Mouse (Mus musculus): ENCODE measurements around the gene Tdrkh. TPM values are rescaled to one million over a fixed set of nuclear protein-coding genes. Genes with fewer than 3 reads are reported as not detected.

Gene Tdrkh
- polyA plus RNA-seq, 1 experiment from 2014 or later = 5.6 TPM

GRCm38 (mm10) chr3:94479564-94479963 lies 66.5 kb downstream of the Tdrkh start:
- peak overlapping the region; percentile 20 for H3K4me3 ChIP-seq (ENCODE audit: low read depth, low read length)
- no peak for TF ChIP-seq CTCF (IDR thresholded peaks at IDR 0.05; ENCODE audit: low read depth)
- no peak overlapping the region for H3K9ac ChIP-seq (ENCODE audit: low read depth, low read length)
- no peak for ATAC-seq
- no peaks in the 10 kb centered on the region for H3K4me1 ChIP-seq (replicated peaks; ENCODE audit: control insufficient read depth, insufficient read depth, low read length)
- H3K4me2 ChIP-seq (replicated peaks; ENCODE audit: low read depth) = peak overlapping the region; percentile 49
- H3K9me3 ChIP-seq (ENCODE audit: control insufficient read depth) = no peaks in the 10 kb centered on the region
- H3K27me3 ChIP-seq (replicated peaks; ENCODE audit: control insufficient read depth, insufficient read depth, low read length) = peaks cover 10% of the 10 kb centered on the region
- no peaks in the 10 kb centered on the region for H3K36me3 ChIP-seq (ENCODE audit: control insufficient read depth, insufficient read depth)
- H3K27ac ChIP-seq (ENCODE audit: low read depth, low read length) = no peak overlapping the region
- 4% methylated on average over 11 of the region's 11 CpGs for WGBS

- no peak for ATAC-seq
- Histone ChIP-seq H3K27me3 (replicated peaks; ENCODE audit: control insufficient read depth, insufficient read depth, low read length) (peaks cover 10% of the 10 kb centered on the region), H3K27ac (ENCODE audit: low read depth, low read length) (no peak within 1 kb of the TSS), H3K9ac (ENCODE audit: low read depth, low read length) (no peak within 1 kb of the TSS), H3K36me3 (ENCODE audit: control insufficient read depth, insufficient read depth) (no peaks in the 10 kb centered on the region), H3K4me3 (ENCODE audit: low read depth, low read length) (peak within 1 kb of the TSS; percentile 20), H3K4me2 (replicated peaks; ENCODE audit: low read depth) (peak within 1 kb of the TSS; percentile 49), H3K9me3 (ENCODE audit: control insufficient read depth) (no peaks in the 10 kb centered on the region), H3K4me1 (replicated peaks; ENCODE audit: control insufficient read depth, insufficient read depth, low read length) (no peaks in the 10 kb centered on the region)
- 15% methylated on average over 16 of the region's 16 CpGs for WGBS
- TF ChIP-seq CTCF (IDR thresholded peaks at IDR 0.05; ENCODE audit: low read depth) = no peak
Measured at GRCm38 (mm10) chr3:94480291-94480884, 67.3 kb downstream of the Tdrkh start, which contains the start of gene Riiad1. Gene Riiad1, minus strand, starts transcription at chr3:94480341.

GRCm38 (mm10) chr3:94481429-94481828 lies 68.4 kb downstream of the Tdrkh start:
- TF ChIP-seq CTCF (IDR thresholded peaks at IDR 0.05; ENCODE audit: low read depth) = no peak
- no peaks in the 10 kb centered on the region for H3K36me3 ChIP-seq (ENCODE audit: control insufficient read depth, insufficient read depth)
- no peaks in the 10 kb centered on the region for H3K9me3 ChIP-seq (ENCODE audit: control insufficient read depth)
- no peak overlapping the region for H3K4me2 ChIP-seq (replicated peaks; ENCODE audit: low read depth)
- no peak overlapping the region for H3K4me3 ChIP-seq (ENCODE audit: low read depth, low read length)
- no peak overlapping the region for H3K27ac ChIP-seq (ENCODE audit: low read depth, low read length)
- H3K27me3 ChIP-seq (replicated peaks; ENCODE audit: control insufficient read depth, insufficient read depth, low read length) = peaks cover 10% of the 10 kb centered on the region
- 64% methylated on average over 4 of the region's 4 CpGs for WGBS
- ATAC-seq = no peak
- H3K9ac ChIP-seq (ENCODE audit: low read depth, low read length) = no peak overlapping the region
- no peaks in the 10 kb centered on the region for H3K4me1 ChIP-seq (replicated peaks; ENCODE audit: control insufficient read depth, insufficient read depth, low read length)

GRCm38 (mm10) chr3:94482764-94483385 lies 69.8 kb downstream of the Tdrkh start:
- peak; percentile 54 for ATAC-seq
- TF ChIP-seq CTCF (IDR thresholded peaks at IDR 0.05; ENCODE audit: low read depth) = no peak
- Histone ChIP-seq H3K36me3 (ENCODE audit: control insufficient read depth, insufficient read depth) (no peaks in the 10 kb centered on the region), H3K27me3 (replicated peaks; ENCODE audit: control insufficient read depth, insufficient read depth, low read length) (peaks cover 10% of the 10 kb centered on the region), H3K4me3 (ENCODE audit: low read depth, low read length) (no peak overlapping the region), H3K9me3 (ENCODE audit: control insufficient read depth) (no peaks in the 10 kb centered on the region), H3K27ac (ENCODE audit: low read depth, low read length) (no peak overlapping the region), H3K4me2 (replicated peaks; ENCODE audit: low read depth) (no peak overlapping the region), H3K4me1 (replicated peaks; ENCODE audit: control insufficient read depth, insufficient read depth, low read length) (no peaks in the 10 kb centered on the region), H3K9ac (ENCODE audit: low read depth, low read length) (no peak overlapping the region)
- 76% methylated on average over 17 of the region's 17 CpGs for WGBS

- 34% methylated on average over 20 of the region's 20 CpGs for WGBS
- Histone ChIP-seq H3K9me3 (ENCODE audit: control insufficient read depth) (no peaks in the 10 kb centered on the region), H3K4me3 (ENCODE audit: low read depth, low read length) (no peak overlapping the region), H3K9ac (ENCODE audit: low read depth, low read length) (no peak overlapping the region), H3K4me2 (replicated peaks; ENCODE audit: low read depth) (no peak overlapping the region), H3K4me1 (replicated peaks; ENCODE audit: control insufficient read depth, insufficient read depth, low read length) (no peaks in the 10 kb centered on the region), H3K36me3 (ENCODE audit: control insufficient read depth, insufficient read depth) (no peaks in the 10 kb centered on the region), H3K27ac (ENCODE audit: low read depth, low read length) (no peak overlapping the region), H3K27me3 (replicated peaks; ENCODE audit: control insufficient read depth, insufficient read depth, low read length) (peaks cover 5% of the 10 kb centered on the region)
- ATAC-seq = no peak
- TF ChIP-seq CTCF (IDR thresholded peaks at IDR 0.05; ENCODE audit: low read depth) = no peak
Measured at GRCm38 (mm10) chr3:94483790-94484439, 70.8 kb downstream of the Tdrkh start.

Other genes starting within 250 kb of the Tdrkh start
- gene Gm10696, start 235.1 kb upstream of the Tdrkh start, polyA plus RNA-seq (2015; fragmentation: Nextera tagmentation; extraction: Ambion mirVana) = not detected in 2 replicates
- gene Gm5286, start 216.6 kb upstream of the Tdrkh start, polyA plus RNA-seq (2015; fragmentation: Nextera tagmentation; extraction: Ambion mirVana) = not detected in 2 replicates
- not detected in 2 replicates for gene Gm4778, start 149.2 kb upstream of the Tdrkh start, polyA plus RNA-seq (2015; fragmentation: Nextera tagmentation; extraction: Ambion mirVana)
- gene Them4, start 103.2 kb upstream of the Tdrkh start, polyA plus RNA-seq (2015; fragmentation: Nextera tagmentation; extraction: Ambion mirVana) = 18.0 and 19.8 TPM in 2 replicates
- gene Them5, start 71.2 kb upstream of the Tdrkh start, polyA plus RNA-seq (2015; fragmentation: Nextera tagmentation; extraction: Ambion mirVana) = not detected in 2 replicates
- 0.65 and 0.87 TPM in 2 replicates for gene C2cd4d, start 50.8 kb upstream of the Tdrkh start, polyA plus RNA-seq (2015; fragmentation: Nextera tagmentation; extraction: Ambion mirVana)
- gene Rorc, start 40.5 kb upstream of the Tdrkh start, polyA plus RNA-seq (2015; fragmentation: Nextera tagmentation; extraction: Ambion mirVana) = 25.5 and 32.1 TPM in 2 replicates
- gene Lingo4, start 14.8 kb upstream of the Tdrkh start, polyA plus RNA-seq (2015; fragmentation: Nextera tagmentation; extraction: Ambion mirVana) = 0.68 and 0.86 TPM in 2 replicates
- gene Mrpl9, start 30.0 kb downstream of the Tdrkh start, polyA plus RNA-seq (2015; fragmentation: Nextera tagmentation; extraction: Ambion mirVana) = 33.5 and 35.2 TPM in 2 replicates
- gene Oaz3, start 30.6 kb downstream of the Tdrkh start, polyA plus RNA-seq (2015; fragmentation: Nextera tagmentation; extraction: Ambion mirVana) = 0.35 and 0.56 TPM in 2 replicates
- gene Celf3, start 65.0 kb downstream of the Tdrkh start, polyA plus RNA-seq (2015; fragmentation: Nextera tagmentation; extraction: Ambion mirVana) = 12.2 and 12.8 TPM in 2 replicates
- 3.5 and 3.9 TPM in 2 replicates for gene Riiad1, start 67.1 kb downstream of the Tdrkh start, polyA plus RNA-seq (2015; fragmentation: Nextera tagmentation; extraction: Ambion mirVana)
- gene Snx27, start 169.4 kb downstream of the Tdrkh start, polyA plus RNA-seq (2015; fragmentation: Nextera tagmentation; extraction: Ambion mirVana) = 20.9 and 26.5 TPM in 2 replicates
- not detected in 2 replicates for gene Gm10972, start 229.8 kb downstream of the Tdrkh start, polyA plus RNA-seq (2015; fragmentation: Nextera tagmentation; extraction: Ambion mirVana)
- 10.9 and 12.0 TPM in 2 replicates for gene Tuft1, start 245.6 kb downstream of the Tdrkh start, polyA plus RNA-seq (2015; fragmentation: Nextera tagmentation; extraction: Ambion mirVana)

Measured in intestine, postnatal 0 days (tissue).